11 mouse cellular contexts compared by ENCODE assay signal in the genomic region with DNA sequence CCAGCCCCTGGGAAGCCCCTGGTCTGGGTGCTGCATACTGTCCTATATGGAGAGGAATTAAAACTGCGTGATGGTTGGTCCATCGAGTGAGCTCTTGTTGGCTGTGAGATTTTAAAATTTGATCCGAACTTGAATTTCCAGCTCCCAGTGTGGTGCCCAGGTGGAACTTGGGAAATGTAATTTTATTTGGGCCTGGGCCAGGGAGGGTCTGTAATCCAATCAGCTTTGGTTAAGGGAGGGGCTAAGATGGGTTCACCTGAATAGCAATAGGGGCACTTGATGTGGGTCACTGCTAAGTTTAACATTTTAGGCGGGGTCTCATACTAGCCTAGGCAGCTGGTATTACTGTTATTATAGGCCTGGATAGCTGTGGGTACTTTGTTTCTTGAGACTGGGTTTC. TPM values are rescaled to one million over a fixed set of nuclear protein-coding genes. Genes with fewer than 3 reads are reported as not detected.
DNase-seq lines count a peak whose midpoint lies in the region; ATAC-seq and TF ChIP-seq lines count a peak whose summit lies in the region.
"Had no signal": no experiment of that assay in that cellular context is flagged by ENCODE, and none has a peak within 500 bp of the region (broad histone marks: within the 10 kb centered on the region; RNA-seq: fewer than 3 reads in every experiment).

No protein-coding gene starts in this region.

- peaks cover 6% of the 10 kb centered on the region for H3K4me1 ChIP-seq in kidney, embryonic 14.5 days (ENCODE audit: control insufficient read depth, insufficient read depth, low read length)
- peaks cover 90% of the 10 kb centered on the region for H3K4me1 ChIP-seq in E14TG2a.4 (replicated peaks; ENCODE audit: low read depth, low read length)
- H3K4me1 ChIP-seq in liver, embryonic 12.5 days, result peaks cover 61% of the 10 kb centered on the region

- H3K4me3 ChIP-seq in kidney, embryonic 14.5 days (ENCODE audit: low read length), result peak overlapping the region; percentile 40; the same call in 1 of the 2 replicates
- peak overlapping the region; percentile 91 for H3K4me3 ChIP-seq in E14TG2a.4 (replicated peaks; ENCODE audit: low read length)
- peak overlapping the region; percentile 54; the same call in 1 of the 2 replicates for H3K4me3 ChIP-seq in liver, embryonic 12.5 days

- H3K9ac ChIP-seq in kidney, embryonic 14.5 days (ENCODE audit: low read depth, low read length), result no peak overlapping the region
- no peak overlapping the region for H3K9ac ChIP-seq in liver, embryonic 12.5 days
- H3K9ac ChIP-seq: hindbrain, embryonic 13.5 days had no signal

- 75% methylated on average over 4 of the region's 4 CpGs for WGBS in kidney, embryonic 14.5 days
- 56% methylated on average over 4 of the region's 4 CpGs for whole genome bisulfite sequencing in liver, embryonic 12.5 days (ENCODE audit: insufficient replicate concordance)

- no peak for DNase-seq in kidney, adult 18-20 months
- DNase-seq in A20 (ENCODE audit: low read depth, low spot score), result peak; percentile 78
- no peak for DNase-seq in urinary bladder, adult 18-20 months (ENCODE audit: low spot score in 2 of 2)
- no peak for DNase-seq in adrenal gland, postnatal 14 days
- DNase-seq: kidney, postnatal 14 days; thymus, postnatal 25 days had no signal

- no peak for TF ChIP-seq CTCF in E14TG2a.4 (conservative IDR thresholded peaks at IDR 0.05; ENCODE audit: low read length)

- no peak for ATAC-seq in kidney, embryonic 14.5 days (ENCODE audit: low FRiP score, low TSS enrichment)
- ATAC-seq in liver, embryonic 12.5 days, result no peak

- peaks cover 23% of the 10 kb centered on the region for H3K27me3 ChIP-seq in kidney, embryonic 14.5 days (ENCODE audit: control insufficient read depth, insufficient read depth, low read length)
- no peaks in the 10 kb centered on the region for H3K27me3 ChIP-seq in E14TG2a.4 (ENCODE audit: insufficient read depth, low read length)
- peaks cover 18% of the 10 kb centered on the region for H3K27me3 ChIP-seq in liver, embryonic 12.5 days (replicated peaks)

- H3K9me3 ChIP-seq in kidney, embryonic 14.5 days (ENCODE audit: control insufficient read depth, low read length), result no peaks in the 10 kb centered on the region
- no peaks in the 10 kb centered on the region for H3K9me3 ChIP-seq in E14TG2a.4 (ENCODE audit: low read length)
- no peaks in the 10 kb centered on the region for H3K9me3 ChIP-seq in liver, embryonic 12.5 days (replicated peaks)
- H3K9me3 ChIP-seq: hindbrain, embryonic 13.5 days had no signal

- H3K27ac ChIP-seq in kidney, embryonic 14.5 days (ENCODE audit: low read depth, low read length), result no peak overlapping the region
- no peak overlapping the region for H3K27ac ChIP-seq in liver, embryonic 12.5 days
- H3K27ac ChIP-seq: hindbrain, embryonic 13.5 days; left cerebral cortex, adult 2 months had no signal

- no peak overlapping the region for H3K4me2 ChIP-seq in kidney, embryonic 14.5 days (replicated peaks; ENCODE audit: low read depth, low read length)
- peak overlapping the region; percentile 92 for H3K4me2 ChIP-seq in liver, embryonic 12.5 days

- peaks cover 32% of the 10 kb centered on the region for H3K36me3 ChIP-seq in kidney, embryonic 14.5 days (ENCODE audit: control insufficient read depth, insufficient read depth, low read length)
- H3K36me3 ChIP-seq in E14TG2a.4 (ENCODE audit: insufficient read depth, low read length), result peaks cover 53% of the 10 kb centered on the region
- peaks cover 38% of the 10 kb centered on the region for H3K36me3 ChIP-seq in liver, embryonic 12.5 days

RNA-seq across cellular contexts. Expression of a gene that starts 1.0 kb away (rescaled TPM):
- 168 and 179 TPM in 2 replicates for polyA plus RNA-seq in kidney, embryonic 14.5 days (2014; fragmentation: Nextera tagmentation; extraction: Ambion mirVana)
- polyA plus RNA-seq in liver, embryonic 12.5 days (2016; fragmentation: Nextera tagmentation; extraction: Ambion mirVana), result 101 TPM in 2 replicates
- total RNA-seq in adrenal gland, postnatal 14 days (2021), result 59.3 and 65.4 TPM in 2 replicates

RNA-seq across cellular contexts. Expression of a gene that starts 1.3 kb away (rescaled TPM):
- 0.33 and 0.68 TPM in 2 replicates for polyA plus RNA-seq in kidney, embryonic 14.5 days (2014; fragmentation: Nextera tagmentation; extraction: Ambion mirVana)
- 1.5 TPM in 2 replicates for polyA plus RNA-seq in liver, embryonic 12.5 days (2016; fragmentation: Nextera tagmentation; extraction: Ambion mirVana)
- total RNA-seq in adrenal gland, postnatal 14 days (2021), result 0.44 and 1.1 TPM in 2 replicates

RNA-seq across cellular contexts. Expression of a gene that starts 15.6 kb away (rescaled TPM):
- polyA plus RNA-seq in kidney, embryonic 14.5 days (2014; fragmentation: Nextera tagmentation; extraction: Ambion mirVana), result 6.5 and 23.0 TPM in 2 replicates
- polyA plus RNA-seq in liver, embryonic 12.5 days (2016; fragmentation: Nextera tagmentation; extraction: Ambion mirVana), result 19.1 and 20.2 TPM in 2 replicates
- 58.8 and 64.2 TPM in 2 replicates for total RNA-seq in adrenal gland, postnatal 14 days (2021)

RNA-seq across cellular contexts. Expression of a gene that starts 25.9 kb away (rescaled TPM):
- 44.3 and 48.4 TPM in 2 replicates for polyA plus RNA-seq in kidney, embryonic 14.5 days (2014; fragmentation: Nextera tagmentation; extraction: Ambion mirVana)
- 23.9 and 24.2 TPM in 2 replicates for polyA plus RNA-seq in liver, embryonic 12.5 days (2016; fragmentation: Nextera tagmentation; extraction: Ambion mirVana)
- 36.9 and 52.2 TPM in 2 replicates for total RNA-seq in adrenal gland, postnatal 14 days (2021)

RNA-seq across cellular contexts. Expression of a gene that starts 50.8 kb away (rescaled TPM):
- polyA plus RNA-seq in kidney, embryonic 14.5 days (2014; fragmentation: Nextera tagmentation; extraction: Ambion mirVana), result 7.3 and 9.3 TPM in 2 replicates
- polyA plus RNA-seq in liver, embryonic 12.5 days (2016; fragmentation: Nextera tagmentation; extraction: Ambion mirVana), result 1.9 and 2.6 TPM in 2 replicates
- total RNA-seq in adrenal gland, postnatal 14 days (2021), result 19.3 and 26.2 TPM in 2 replicates

Comparison
In these comparisons a context has a peak if more than half of its experiments do, and no peak if none do; other contexts are left out.
1. H3K4me3 ChIP-seq: peak in every context shown above with its lines; median percentile 91 in E14TG2a.4; 54 in liver, embryonic 12.5 days; 40 in kidney, embryonic 14.5 days.